Mouse (Mus musculus) regulatory T cell (primary cell): ENCODE measurements around the gene Supt7l.

Source experiments
- in situ Hi-C: fragments of 300-600 bp; cut with MboI, MseI; formaldehyde crosslinking; loops from one replicate; pipeline ENCODE4 v1.15.1; 2025; ENCODE audit warnings: high pct_unique_total_duplicates

Gene Supt7l

GRCm38 (mm10) chr5:31492031-31492430 lies 35.6 kb downstream of the Supt7l start:
- in situ Hi-C loops: no loop called here

- in situ Hi-C loops: no loop called here
Measured at GRCm38 (mm10) chr5:31489116-31489769, 38.4 kb downstream of the Supt7l start.

- in situ Hi-C loops: no loop called here
Measured at GRCm38 (mm10) chr5:31487889-31488288, 39.7 kb downstream of the Supt7l start.

- in situ Hi-C loops: no loop called here
Measured at GRCm38 (mm10) chr5:31485440-31485839, 42.2 kb downstream of the Supt7l start, which contains the start of gene 4930548H24Rik. TSS of gene 4930548H24Rik (plus strand) at chr5:31485740.

- in situ Hi-C loops: no loop called here
Measured at GRCm38 (mm10) chr5:31480536-31480935, 47.1 kb downstream of the Supt7l start.

GRCm38 (mm10) chr5:31470334-31470733 lies 57.3 kb downstream of the Supt7l start:
- in situ Hi-C loops: no loop called here

GRCm38 (mm10) chr5:31469711-31470110 lies 57.9 kb downstream of the Supt7l start:
- in situ Hi-C loops: no loop called here

GRCm38 (mm10) chr5:31467798-31468197 lies 59.8 kb downstream of the Supt7l start:
- in situ Hi-C loops: no loop called here
